Mouse (Mus musculus): Measurements from ENCODE around the gene Ifi206. TPM values are rescaled to one million over a fixed set of nuclear protein-coding genes. Genes with fewer than 3 reads are reported as not detected.

Ifi206 gene
- polyA plus RNA-seq, 1 experiment from 2014 or later, result 0.08 TPM

DNA sequence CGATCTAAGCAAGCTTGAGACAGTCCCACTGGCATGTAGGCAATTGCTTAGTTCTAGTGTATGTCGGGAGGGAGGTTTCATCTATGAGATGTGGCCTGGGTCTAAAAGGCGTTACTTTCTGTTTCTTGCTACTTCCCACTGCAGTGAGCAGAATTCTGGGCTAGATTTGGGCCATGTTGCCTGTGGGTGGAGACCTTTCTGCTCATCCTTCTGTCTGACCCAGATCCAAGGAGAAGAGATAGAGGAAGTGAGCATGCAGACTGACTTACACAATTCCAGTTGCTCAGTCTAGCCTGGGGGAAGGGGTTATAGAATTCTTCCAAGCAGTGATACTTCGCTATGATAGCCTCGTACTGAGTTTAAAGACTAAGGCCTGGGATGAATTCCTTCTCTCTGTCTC, 39.2 kb downstream of the Ifi206 start:
- Histone ChIP-seq H3K27me3 (ENCODE audit: control insufficient read depth, insufficient read depth, low read length) (no peaks in the 10 kb centered on the region), H3K9ac (ENCODE audit: low read length) (no peak overlapping the region), H3K9me3 (replicated peaks; ENCODE audit: control insufficient read depth, low read length) (no peaks in the 10 kb centered on the region), H3K27ac (ENCODE audit: low read length) (no peak overlapping the region), H3K4me3 (replicated peaks; ENCODE audit: low read length) (no peak overlapping the region), H3K4me2 (ENCODE audit: low read depth, low read length) (no peak overlapping the region), H3K4me1 (ENCODE audit: control insufficient read depth, insufficient read depth, low read length) (no peaks in the 10 kb centered on the region), H3K36me3 (ENCODE audit: control insufficient read depth, insufficient read depth, low read length) (no peaks in the 10 kb centered on the region)
- ATAC-seq (ENCODE audit: insufficient read depth, low FRiP score), result no peak
- 76% methylated on average over 5 of the region's 5 CpGs for WGBS

GRCm38 (mm10) chr1:173450621-173451020, 40.2 kb downstream of the Ifi206 start:
- no peak for ATAC-seq (ENCODE audit: insufficient read depth, low FRiP score)
- no peaks in the 10 kb centered on the region for H3K27me3 ChIP-seq (ENCODE audit: control insufficient read depth, insufficient read depth, low read length)
- no peak overlapping the region for H3K27ac ChIP-seq (ENCODE audit: low read length)
- H3K9ac ChIP-seq (ENCODE audit: low read length), result no peak overlapping the region
- no peak overlapping the region for H3K4me3 ChIP-seq (replicated peaks; ENCODE audit: low read length)
- 86% methylated on average over 4 of the region's 4 CpGs for WGBS
- H3K9me3 ChIP-seq (replicated peaks; ENCODE audit: control insufficient read depth, low read length), result no peaks in the 10 kb centered on the region
- H3K4me1 ChIP-seq (ENCODE audit: control insufficient read depth, insufficient read depth, low read length), result no peaks in the 10 kb centered on the region
- no peak overlapping the region for H3K4me2 ChIP-seq (ENCODE audit: low read depth, low read length)
- no peaks in the 10 kb centered on the region for H3K36me3 ChIP-seq (ENCODE audit: control insufficient read depth, insufficient read depth, low read length)

DNA sequence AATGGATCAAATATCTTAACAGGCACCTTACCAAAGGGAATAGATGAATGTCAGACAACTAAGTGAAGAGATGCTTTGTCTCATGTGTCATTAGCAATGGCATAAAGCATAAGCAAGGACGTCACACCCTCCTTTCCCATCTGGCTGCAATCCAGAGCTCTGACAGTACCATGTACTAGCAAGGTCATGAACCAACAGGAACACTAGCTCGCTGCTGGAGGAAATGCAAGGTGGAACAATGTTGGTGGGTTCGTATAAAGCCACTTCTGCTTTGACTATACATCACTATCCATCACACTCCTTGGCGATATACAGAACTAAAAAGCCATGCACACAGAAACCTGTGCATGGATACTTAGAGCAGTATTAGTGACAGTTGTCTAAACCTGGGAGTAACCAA, 43.8 kb downstream of the Ifi206 start:
- Histone ChIP-seq H3K9ac (ENCODE audit: low read length) (no peak overlapping the region), H3K4me1 (ENCODE audit: control insufficient read depth, insufficient read depth, low read length) (no peaks in the 10 kb centered on the region), H3K36me3 (ENCODE audit: control insufficient read depth, insufficient read depth, low read length) (no peaks in the 10 kb centered on the region), H3K4me2 (ENCODE audit: low read depth, low read length) (no peak overlapping the region), H3K27me3 (ENCODE audit: control insufficient read depth, insufficient read depth, low read length) (no peaks in the 10 kb centered on the region), H3K4me3 (replicated peaks; ENCODE audit: low read length) (no peak overlapping the region), H3K9me3 (replicated peaks; ENCODE audit: control insufficient read depth, low read length) (no peaks in the 10 kb centered on the region), H3K27ac (ENCODE audit: low read length) (no peak overlapping the region)
- no peak for ATAC-seq (ENCODE audit: insufficient read depth, low FRiP score)
- 50% methylated on average over 4 of the region's 4 CpGs for WGBS

DNA sequence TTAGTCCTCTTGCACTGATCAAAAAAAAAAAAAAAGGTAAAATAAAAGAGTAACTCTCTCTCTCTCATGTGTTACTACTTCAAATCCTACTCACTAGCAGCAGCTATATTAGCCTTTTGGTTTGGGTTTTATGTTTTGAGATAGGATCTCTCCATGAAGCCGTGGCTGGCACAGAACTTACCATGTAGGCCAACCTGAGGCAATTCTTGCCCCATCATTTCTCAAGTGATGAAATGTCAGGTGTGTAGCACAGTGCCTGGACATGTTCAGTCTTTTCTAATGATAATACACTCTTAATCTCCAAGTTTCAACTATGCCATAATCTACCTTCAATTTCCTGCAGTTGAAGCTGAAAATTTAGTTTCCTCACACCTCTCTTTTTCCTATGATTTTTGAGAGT, 47.8 kb downstream of the Ifi206 start:
- Histone ChIP-seq H3K4me1 (ENCODE audit: control insufficient read depth, insufficient read depth, low read length) (no peaks in the 10 kb centered on the region), H3K36me3 (ENCODE audit: control insufficient read depth, insufficient read depth, low read length) (no peaks in the 10 kb centered on the region), H3K4me3 (replicated peaks; ENCODE audit: low read length) (no peak overlapping the region), H3K27ac (ENCODE audit: low read length) (no peak overlapping the region), H3K9ac (ENCODE audit: low read length) (no peak overlapping the region), H3K4me2 (ENCODE audit: low read depth, low read length) (no peak overlapping the region), H3K9me3 (replicated peaks; ENCODE audit: control insufficient read depth, low read length) (no peaks in the 10 kb centered on the region), H3K27me3 (ENCODE audit: control insufficient read depth, insufficient read depth, low read length) (no peaks in the 10 kb centered on the region)
- no peak for ATAC-seq (ENCODE audit: insufficient read depth, low FRiP score)
- WGBS, result 81% methylated on average over 1 of the region's 1 CpGs

- 64% methylated on average over 4 of the region's 4 CpGs for WGBS
- no peaks in the 10 kb centered on the region for H3K4me1 ChIP-seq (ENCODE audit: control insufficient read depth, insufficient read depth, low read length)
- H3K9ac ChIP-seq (ENCODE audit: low read length), result no peak overlapping the region
- no peak overlapping the region for H3K27ac ChIP-seq (ENCODE audit: low read length)
- no peak for ATAC-seq (ENCODE audit: insufficient read depth, low FRiP score)
- H3K27me3 ChIP-seq (ENCODE audit: control insufficient read depth, insufficient read depth, low read length), result no peaks in the 10 kb centered on the region
- no peaks in the 10 kb centered on the region for H3K36me3 ChIP-seq (ENCODE audit: control insufficient read depth, insufficient read depth, low read length)
- H3K9me3 ChIP-seq (replicated peaks; ENCODE audit: control insufficient read depth, low read length), result no peaks in the 10 kb centered on the region
- H3K4me2 ChIP-seq (ENCODE audit: low read depth, low read length), result no peak overlapping the region
- no peak overlapping the region for H3K4me3 ChIP-seq (replicated peaks; ENCODE audit: low read length)
Measured at GRCm38 (mm10) chr1:173441210-173441609, 49.6 kb downstream of the Ifi206 start.

DNA sequence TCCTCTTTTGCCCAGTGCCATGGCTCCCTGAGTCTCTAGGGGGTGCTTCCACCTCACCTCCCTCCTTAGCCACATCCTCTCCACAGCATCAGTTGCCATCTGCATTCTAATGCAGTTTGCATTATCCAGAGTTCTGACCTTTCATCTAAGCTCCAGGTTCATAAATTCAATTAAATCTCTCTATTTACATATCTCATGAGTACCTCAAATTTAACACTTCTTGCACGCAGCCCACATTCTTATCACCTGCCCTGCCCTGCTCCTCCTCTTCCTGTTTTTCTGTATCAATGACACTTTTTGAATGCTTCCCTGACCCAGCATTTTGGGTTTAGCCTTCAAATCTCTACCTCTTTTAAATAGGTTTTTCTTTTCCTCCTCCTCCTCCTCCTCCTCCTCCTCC, 50.2 kb downstream of the Ifi206 start:
- Histone ChIP-seq H3K4me3 (replicated peaks; ENCODE audit: low read length) (no peak overlapping the region), H3K27me3 (ENCODE audit: control insufficient read depth, insufficient read depth, low read length) (no peaks in the 10 kb centered on the region), H3K36me3 (ENCODE audit: control insufficient read depth, insufficient read depth, low read length) (no peaks in the 10 kb centered on the region), H3K27ac (ENCODE audit: low read length) (no peak overlapping the region), H3K4me1 (ENCODE audit: control insufficient read depth, insufficient read depth, low read length) (no peaks in the 10 kb centered on the region), H3K9me3 (replicated peaks; ENCODE audit: control insufficient read depth, low read length) (no peaks in the 10 kb centered on the region), H3K4me2 (ENCODE audit: low read depth, low read length) (no peak overlapping the region), H3K9ac (ENCODE audit: low read length) (no peak overlapping the region)
- 43% methylated on average over 1 of the region's 1 CpGs for WGBS
- no peak for ATAC-seq (ENCODE audit: insufficient read depth, low FRiP score)

- 61% methylated on average over 6 of the region's 6 CpGs for WGBS
- Histone ChIP-seq H3K9ac (ENCODE audit: low read length) (no peak overlapping the region), H3K4me3 (replicated peaks; ENCODE audit: low read length) (no peak overlapping the region), H3K4me2 (ENCODE audit: low read depth, low read length) (no peak overlapping the region), H3K9me3 (replicated peaks; ENCODE audit: control insufficient read depth, low read length) (no peaks in the 10 kb centered on the region), H3K27me3 (ENCODE audit: control insufficient read depth, insufficient read depth, low read length) (no peaks in the 10 kb centered on the region), H3K4me1 (ENCODE audit: control insufficient read depth, insufficient read depth, low read length) (no peaks in the 10 kb centered on the region), H3K27ac (ENCODE audit: low read length) (no peak overlapping the region), H3K36me3 (ENCODE audit: control insufficient read depth, insufficient read depth, low read length) (no peaks in the 10 kb centered on the region)
- ATAC-seq (ENCODE audit: insufficient read depth, low FRiP score), result no peak
Measured at GRCm38 (mm10) chr1:173437161-173437953, 53.5 kb downstream of the Ifi206 start.

GRCm38 (mm10) chr1:173432411-173432810, 58.4 kb downstream of the Ifi206 start:
- 58% methylated on average over 2 of the region's 2 CpGs for WGBS
- H3K9me3 ChIP-seq (replicated peaks; ENCODE audit: control insufficient read depth, low read length), result no peaks in the 10 kb centered on the region
- no peak overlapping the region for H3K4me2 ChIP-seq (ENCODE audit: low read depth, low read length)
- no peak overlapping the region for H3K4me3 ChIP-seq (replicated peaks; ENCODE audit: low read length)
- H3K9ac ChIP-seq (ENCODE audit: low read length), result no peak overlapping the region
- no peaks in the 10 kb centered on the region for H3K27me3 ChIP-seq (ENCODE audit: control insufficient read depth, insufficient read depth, low read length)
- H3K27ac ChIP-seq (ENCODE audit: low read length), result no peak overlapping the region
- H3K4me1 ChIP-seq (ENCODE audit: control insufficient read depth, insufficient read depth, low read length), result no peaks in the 10 kb centered on the region
- no peak for ATAC-seq (ENCODE audit: insufficient read depth, low FRiP score)
- H3K36me3 ChIP-seq (ENCODE audit: control insufficient read depth, insufficient read depth, low read length), result no peaks in the 10 kb centered on the region

DNA sequence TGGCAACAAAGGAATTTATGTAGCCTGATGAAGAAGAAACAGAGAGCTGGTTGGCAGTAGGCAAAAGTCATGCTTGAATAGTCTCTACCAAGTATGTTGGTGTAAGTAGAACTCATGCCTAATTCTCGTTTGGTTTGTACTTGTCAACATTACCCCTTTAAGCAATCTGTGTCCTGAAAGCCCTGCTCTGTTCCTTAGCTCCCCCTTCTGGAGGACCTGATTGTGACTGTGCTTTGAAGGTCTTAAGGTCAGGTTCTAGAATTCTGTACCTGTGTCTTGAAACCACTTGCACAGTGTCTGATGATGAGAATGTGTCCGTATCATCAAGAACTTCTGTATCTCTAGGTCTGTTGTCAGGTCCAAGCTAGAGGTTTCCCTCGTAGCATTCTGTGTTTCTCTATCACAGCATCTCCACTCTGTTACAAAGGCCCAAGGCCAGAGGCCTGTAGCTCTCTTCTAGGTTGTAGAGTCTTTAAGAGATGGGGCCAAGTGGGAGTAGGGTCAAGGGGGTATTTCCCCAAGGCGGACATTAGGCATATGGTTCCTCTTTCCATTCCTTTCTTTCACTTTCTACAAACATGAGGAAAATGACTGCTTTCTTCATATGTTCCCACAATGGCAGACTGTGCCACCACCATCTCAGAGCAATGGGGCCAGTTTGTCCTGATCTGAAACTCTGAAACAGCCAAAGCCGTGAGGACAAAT, 60.7 kb downstream of the Ifi206 start:
- Histone ChIP-seq H3K4me1 (ENCODE audit: control insufficient read depth, insufficient read depth, low read length) (no peaks in the 10 kb centered on the region), H3K27me3 (ENCODE audit: control insufficient read depth, insufficient read depth, low read length) (no peaks in the 10 kb centered on the region), H3K4me2 (ENCODE audit: low read depth, low read length) (no peak overlapping the region), H3K4me3 (replicated peaks; ENCODE audit: low read length) (no peak overlapping the region), H3K27ac (ENCODE audit: low read length) (no peak overlapping the region), H3K9me3 (replicated peaks; ENCODE audit: control insufficient read depth, low read length) (no peaks in the 10 kb centered on the region), H3K36me3 (ENCODE audit: control insufficient read depth, insufficient read depth, low read length) (no peaks in the 10 kb centered on the region), H3K9ac (ENCODE audit: low read length) (no peak overlapping the region)
- ATAC-seq (ENCODE audit: insufficient read depth, low FRiP score), result no peak
- 79% methylated on average over 5 of the region's 5 CpGs for WGBS

All from stomach, embryonic 16.5 days (tissue).